ENCODE assay signal across 23 mouse cellular contexts in genomic region chr16:14030650-14031049, GRCm38 (mm10). TPM values are rescaled to one million over a fixed set of nuclear protein-coding genes. Genes with fewer than 3 reads are reported as not detected.
DNase-seq lines count a peak whose midpoint lies in the region; ATAC-seq and TF ChIP-seq lines count a peak whose summit lies in the region.
"Had no signal": no experiment of that assay in that cellular context is flagged by ENCODE, and none has a peak within 500 bp of the region (broad histone marks: within the 10 kb centered on the region; RNA-seq: fewer than 3 reads in every experiment).

No protein-coding gene starts in this region.

- no peaks in the 10 kb centered on the region for H3K27me3 ChIP-seq in kidney, postnatal 0 days (ENCODE audit: insufficient read depth, low read length)
- no peaks in the 10 kb centered on the region for H3K27me3 ChIP-seq in kidney, embryonic 15.5 days
- no peaks in the 10 kb centered on the region for H3K27me3 ChIP-seq in Patski
- H3K27me3 ChIP-seq: liver, embryonic 13.5 days had no signal

- TF ChIP-seq CTCF in gastrocnemius, adult 2 months (IDR thresholded peaks at IDR 0.05) = peak; percentile 36; the same call in 1 of the 2 replicates
- peak; percentile 38; the same call in 1 of the 2 replicates for TF ChIP-seq CTCF in kidney, postnatal 0 days (IDR thresholded peaks at IDR 0.05; ENCODE audit: low read depth)
- peak; percentile 36 for TF ChIP-seq CTCF in Patski (IDR thresholded peaks at IDR 0.05)

- no peaks in the 10 kb centered on the region for H3K4me1 ChIP-seq in kidney, postnatal 0 days (replicated peaks; ENCODE audit: insufficient read depth, low read length)
- no peaks in the 10 kb centered on the region for H3K4me1 ChIP-seq in kidney, embryonic 15.5 days
- H3K4me1 ChIP-seq: liver, embryonic 13.5 days had no signal

- CTCF ChIA-PET in Patski (lab: Charles Lee) = interaction anchor here (1.3 to 1.7 kb wide), 2 partner anchors 8 to 13 kb away, joined by 4 to 6 read pairs; no protein-coding TSS in a partner anchor

- DNase-seq in gastrocnemius, adult 2 months = no peak
- no peak for DNase-seq in gastrocnemius, postnatal 4 days (ENCODE audit: low spot score in 2 of 2)
- no peak for DNase-seq in kidney, postnatal 0 days (ENCODE audit: low spot score)
- DNase-seq in 3T3-L1 (ENCODE audit: low read depth, low spot score) (peak; percentile 36), Patski (ENCODE audit: low read depth, low spot score) (no peak)
- no peak for DNase-seq in thymus, postnatal 4 days
- DNase-seq in retina, postnatal 1 day = no peak
- DNase-seq: adrenal gland, postnatal 25 days; B cell, adult 2 months; cerebellum, adult 9-11 months; embryo, embryonic 11 days; heart, adult 2 months; liver, embryonic 13.5 days; lung, postnatal 10 days; thymus, postnatal 14 days had no signal

- no peaks in the 10 kb centered on the region for H3K36me3 ChIP-seq in kidney, postnatal 0 days (ENCODE audit: insufficient read depth, low read length)
- H3K36me3 ChIP-seq in kidney, embryonic 15.5 days = no peaks in the 10 kb centered on the region
- H3K36me3 ChIP-seq: G1E; liver, embryonic 13.5 days; midbrain, embryonic 10.5 days had no signal

- H3K9ac ChIP-seq in kidney, postnatal 0 days (ENCODE audit: low read depth, low read length) = no peak overlapping the region
- no peak overlapping the region for H3K9ac ChIP-seq in kidney, embryonic 15.5 days
- H3K9ac ChIP-seq: hindbrain, embryonic 14.5 days; liver, embryonic 13.5 days had no signal

- in situ Hi-C loops in Patski (cut with MboI; ENCODE audit: low pct_unique_long_range_greater_than_20kb) = no loop called here

- no peak overlapping the region for H3K4me3 ChIP-seq in gastrocnemius, adult 2 months
- no peak overlapping the region for H3K4me3 ChIP-seq in kidney, postnatal 0 days (replicated peaks; ENCODE audit: low read depth, low read length)
- no peak overlapping the region for H3K4me3 ChIP-seq in kidney, embryonic 15.5 days (replicated peaks)
- H3K4me3 ChIP-seq: heart, adult 2 months; liver, embryonic 13.5 days; midbrain, embryonic 10.5 days had no signal

- no peak for ATAC-seq in kidney, postnatal 0 days (replicated peaks; ENCODE audit: low FRiP score, low read depth)
- ATAC-seq in kidney, embryonic 15.5 days (replicated peaks; ENCODE audit: low FRiP score) = no peak
- no peak for ATAC-seq in Patski
- ATAC-seq: activated CD4-positive, CD25-positive, alpha-beta regulatory T cell, adult 4 months; forebrain, embryonic 14.5 days had no signal

- no peaks in the 10 kb centered on the region for H3K9me3 ChIP-seq in kidney, postnatal 0 days (replicated peaks; ENCODE audit: low read length)
- no peaks in the 10 kb centered on the region for H3K9me3 ChIP-seq in kidney, embryonic 15.5 days (replicated peaks)
- H3K9me3 ChIP-seq: G1E; liver, embryonic 13.5 days; midbrain, embryonic 10.5 days had no signal

- POLR2A ChIA-PET in Patski (lab: Charles Lee) = no interaction called here

- WGBS in kidney, postnatal 0 days = 77% methylated on average over 4 of the region's 4 CpGs
- WGBS in kidney, embryonic 15.5 days = 88% methylated on average over 4 of the region's 4 CpGs

- H3K4me2 ChIP-seq in kidney, postnatal 0 days (ENCODE audit: low read length) = no peak overlapping the region
- no peak overlapping the region for H3K4me2 ChIP-seq in kidney, embryonic 15.5 days
- H3K4me2 ChIP-seq: hindbrain, embryonic 14.5 days; liver, embryonic 13.5 days had no signal

- no peak overlapping the region for H3K27ac ChIP-seq in gastrocnemius, adult 2 months
- no peak overlapping the region for H3K27ac ChIP-seq in kidney, postnatal 0 days
- H3K27ac ChIP-seq in kidney, embryonic 15.5 days = no peak overlapping the region
- H3K27ac ChIP-seq: heart, adult 2 months; hindbrain, embryonic 14.5 days; liver, embryonic 13.5 days; midbrain, embryonic 10.5 days had no signal

- intact Hi-C loops in gastrocnemius, adult 2 months (cut with DNase I) = no loop called here

RNA-seq across cellular contexts. Expression of gene Ifitm7, which starts 44.0 kb away (rescaled TPM):
- total RNA-seq in gastrocnemius, adult 2 months (2021) = not detected
- total RNA-seq in gastrocnemius, postnatal 4 days (2021) = not detected
- 0.22 TPM in 1 of 2 replicates, not detected in the other for polyA plus RNA-seq in kidney, postnatal 0 days (2015; fragmentation: Nextera tagmentation; extraction: Ambion mirVana)
- 0.08 TPM in 1 of 2 replicates, not detected in the other for polyA plus RNA-seq in kidney, embryonic 15.5 days (2015; fragmentation: Nextera tagmentation; extraction: Ambion mirVana)
- 0.03 TPM for polyA plus RNA-seq in Patski (2021)
- total RNA-seq: heart, adult 2 months had no signal
- polyA plus RNA-seq: activated CD4-positive, CD25-positive, alpha-beta regulatory T cell, adult 4 months; G1E; heart, adult 2 months; heart, postnatal 0 days; liver, embryonic 13.5 days had no signal

RNA-seq across cellular contexts. Expression of gene 2900011O08Rik, which starts 44.2 kb away (rescaled TPM):
- total RNA-seq in gastrocnemius, adult 2 months (2021) = not detected
- total RNA-seq in gastrocnemius, postnatal 4 days (2021) = under 1 TPM; 0.20 to 0.36 TPM
- 0.84 and 1.1 TPM in 2 replicates for polyA plus RNA-seq in kidney, postnatal 0 days (2015; fragmentation: Nextera tagmentation; extraction: Ambion mirVana)
- 1.6 and 2.2 TPM in 2 replicates for polyA plus RNA-seq in kidney, embryonic 15.5 days (2015; fragmentation: Nextera tagmentation; extraction: Ambion mirVana)
- polyA plus RNA-seq in Patski (2021) = 0.04 TPM
- total RNA-seq: heart, adult 2 months had no signal
- polyA plus RNA-seq: G1E; spleen, adult 2 months had no signal
